Mouse (Mus musculus): Measurements from ENCODE around the gene Syngr1.

Gene Syngr1

GRCm38 (mm10) chr15:80145397-80145796 lies 54.3 kb downstream of the Syngr1 start:
- no peak for DNase-seq (ENCODE audit: low spot score in 2 of 2)

DNA sequence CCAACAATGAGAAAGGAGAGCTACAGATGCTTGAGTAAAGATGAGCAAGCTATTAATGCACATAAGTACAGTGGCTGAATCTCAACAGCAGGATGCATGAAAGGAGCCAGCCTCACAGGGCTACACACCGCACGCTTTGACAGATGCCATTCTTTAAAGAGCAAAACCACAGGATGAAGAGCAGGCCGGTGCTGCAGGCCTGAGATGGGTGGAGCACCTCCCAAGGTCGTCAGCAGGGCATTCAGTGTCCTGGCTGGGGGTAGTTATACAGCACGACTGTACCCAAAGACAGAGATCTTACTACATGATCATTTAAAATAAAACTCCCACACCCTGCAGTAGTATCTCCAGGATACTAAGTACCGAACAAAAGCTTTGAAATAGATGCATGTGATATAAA lies 55.0 kb downstream of the Syngr1 start:
- no peak for DNase-seq (ENCODE audit: low spot score in 2 of 2)

- no peak for DNase-seq (ENCODE audit: low spot score in 2 of 2)
These were observed 56.0 kb downstream of the Syngr1 start for GRCm38 (mm10) chr15:80147090-80147489.

- no peak for DNase-seq (ENCODE audit: low spot score in 2 of 2)
These were observed 56.4 kb downstream of the Syngr1 start for GRCm38 (mm10) chr15:80147511-80147910.

DNA sequence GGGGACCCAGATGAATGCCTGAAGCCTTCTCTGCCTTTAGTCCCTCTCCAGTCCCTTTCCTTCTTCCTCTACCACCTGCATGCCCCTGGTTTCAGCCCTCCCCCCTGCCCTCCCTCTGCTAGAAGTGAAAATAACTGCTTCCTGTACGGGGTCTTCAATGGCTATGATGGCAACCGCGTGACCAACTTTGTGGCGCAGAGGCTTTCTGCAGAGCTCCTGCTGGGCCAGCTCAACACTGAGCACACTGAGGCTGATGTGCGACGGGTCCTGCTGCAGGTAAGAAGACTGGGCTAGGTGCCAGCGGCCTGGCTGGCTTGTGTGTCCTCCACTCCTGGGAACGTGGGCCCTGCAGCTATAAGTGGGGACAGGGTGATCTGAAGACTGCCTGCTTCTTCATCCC lies 57.4 kb downstream of the Syngr1 start:
- DNase-seq (ENCODE audit: low spot score in 2 of 2) = no peak

- no peak for DNase-seq (ENCODE audit: low spot score in 2 of 2)
These were observed 58.4 kb downstream of the Syngr1 start for GRCm38 (mm10) chr15:80149517-80149916.

GRCm38 (mm10) chr15:80152663-80153062 lies 61.5 kb downstream of the Syngr1 start:
- no peak for DNase-seq (ENCODE audit: low spot score in 2 of 2)

GRCm38 (mm10) chr15:80153757-80154156 lies 62.6 kb downstream of the Syngr1 start:
- no peak for DNase-seq (ENCODE audit: low spot score in 2 of 2)

- no peak for DNase-seq (ENCODE audit: low spot score in 2 of 2)
These were observed 64.6 kb downstream of the Syngr1 start for GRCm38 (mm10) chr15:80155707-80156106.

GRCm38 (mm10) chr15:80157197-80157943 lies 66.2 kb downstream of the Syngr1 start:
- no peak for DNase-seq (ENCODE audit: low spot score in 2 of 2)

DNA sequence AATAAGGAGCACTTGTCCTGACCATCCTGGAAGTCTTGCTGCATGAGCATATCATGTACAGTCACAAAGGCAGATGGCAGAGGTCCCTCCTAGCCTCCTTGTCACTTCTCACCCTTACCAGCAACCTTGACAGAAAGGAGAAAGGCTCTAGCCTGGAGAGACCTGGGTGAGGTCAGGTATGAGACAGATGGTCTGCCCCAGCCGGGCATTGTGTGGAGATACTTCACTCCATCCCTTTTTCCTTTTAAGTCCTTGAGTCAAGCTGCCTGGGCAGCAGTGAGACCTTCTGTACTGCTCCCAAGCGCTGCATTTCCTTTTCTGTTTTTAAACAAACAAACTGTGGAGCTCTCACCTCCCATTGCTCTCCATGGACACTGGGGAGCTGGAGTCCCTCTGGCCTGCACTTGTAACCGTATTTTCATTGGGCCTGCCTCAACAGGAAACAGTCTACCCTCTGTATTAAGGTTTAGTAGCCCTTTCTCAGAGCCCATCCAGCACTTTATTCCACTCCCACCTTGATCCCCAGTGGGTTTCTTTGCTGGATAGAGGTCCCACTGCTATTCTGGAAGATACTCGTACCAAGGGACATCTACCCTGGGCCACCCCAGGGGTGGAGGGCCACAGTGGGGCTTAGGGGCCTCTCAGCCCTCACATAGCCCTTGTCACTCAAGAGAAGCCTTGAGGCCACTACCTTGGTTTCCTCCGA lies 67.0 kb downstream of the Syngr1 start:
- no peak for DNase-seq (ENCODE audit: low spot score in 2 of 2)

DNA sequence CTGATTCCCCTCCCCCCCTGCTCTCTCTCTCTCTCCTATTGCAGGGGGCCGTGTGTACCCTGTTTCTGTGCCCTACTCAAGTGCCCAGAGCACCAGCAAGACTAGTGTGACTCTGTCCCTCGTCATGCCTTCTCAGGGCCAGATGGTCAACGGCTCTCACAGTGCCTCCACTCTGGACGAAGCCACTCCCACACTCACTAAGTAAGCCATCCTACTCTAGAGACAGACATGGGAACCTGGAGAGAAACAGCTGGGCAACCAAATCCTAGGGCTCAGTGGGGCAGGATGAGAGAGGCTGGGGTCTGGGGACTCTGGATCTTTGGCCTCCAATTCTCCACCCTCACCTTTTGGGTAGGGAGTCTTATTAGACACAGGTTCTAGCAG lies 67.6 kb downstream of the Syngr1 start:
- DNase-seq (ENCODE audit: low spot score in 2 of 2) = no peak

DNA sequence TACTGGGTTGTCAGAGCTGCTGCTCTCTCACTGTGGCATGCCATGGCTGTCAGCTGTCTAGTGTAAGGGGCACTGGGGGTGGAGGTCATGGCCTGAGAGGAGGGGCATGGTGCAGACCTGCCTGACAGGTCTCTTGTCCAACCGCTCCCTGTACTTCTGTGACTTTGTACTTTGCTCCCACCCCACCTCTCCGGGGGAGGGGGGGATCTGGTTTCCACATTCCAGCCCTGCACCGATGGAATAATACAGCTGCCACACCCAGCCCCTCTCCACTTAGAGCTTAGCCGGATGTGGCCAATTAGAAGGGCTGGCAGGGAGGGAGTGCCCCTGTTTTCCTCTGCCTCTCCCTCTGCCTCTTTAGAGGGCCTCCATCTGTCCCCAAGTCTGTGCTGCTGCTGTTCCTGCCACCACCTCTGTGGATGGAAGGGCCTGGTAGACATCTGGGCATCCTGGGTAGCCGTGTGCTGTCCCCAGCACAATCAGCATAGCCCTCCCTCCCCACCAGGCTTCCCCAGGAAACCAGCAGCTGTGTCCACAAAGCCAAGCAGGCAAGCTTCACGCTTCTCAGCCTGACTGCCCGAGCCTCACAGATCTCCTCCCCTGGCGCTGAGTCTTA lies 68.3 kb downstream of the Syngr1 start:
- peak in 1 of 2 experiments; percentile 26 for DNase-seq (ENCODE audit: low spot score in 2 of 2)

GRCm38 (mm10) chr15:80160223-80160622 lies 69.1 kb downstream of the Syngr1 start:
- DNase-seq (ENCODE audit: low spot score in 2 of 2) = no peak

DNA sequence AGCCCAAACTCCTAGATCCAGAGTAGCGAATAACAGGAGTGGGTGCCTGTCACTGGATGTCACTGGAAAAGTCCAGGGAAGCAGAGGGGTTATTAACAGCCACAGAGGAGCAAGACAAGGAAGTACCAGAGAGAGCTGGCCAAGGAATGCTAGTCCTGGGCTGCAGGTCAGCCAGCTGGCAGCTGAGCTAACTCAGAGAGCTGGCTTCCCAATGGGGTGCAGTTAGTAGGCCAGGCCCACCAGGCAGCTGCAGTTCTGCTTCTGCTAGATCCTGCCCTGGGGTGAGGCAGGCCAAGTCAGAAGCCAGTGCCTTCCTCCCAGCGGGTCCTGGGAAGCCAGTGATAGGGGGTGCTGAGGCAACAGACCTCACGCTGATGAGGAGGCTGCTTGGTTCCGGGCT lies 69.6 kb downstream of the Syngr1 start:
- peak; percentile 44 to 63 for DNase-seq (ENCODE audit: low spot score in 2 of 2)

DNA sequence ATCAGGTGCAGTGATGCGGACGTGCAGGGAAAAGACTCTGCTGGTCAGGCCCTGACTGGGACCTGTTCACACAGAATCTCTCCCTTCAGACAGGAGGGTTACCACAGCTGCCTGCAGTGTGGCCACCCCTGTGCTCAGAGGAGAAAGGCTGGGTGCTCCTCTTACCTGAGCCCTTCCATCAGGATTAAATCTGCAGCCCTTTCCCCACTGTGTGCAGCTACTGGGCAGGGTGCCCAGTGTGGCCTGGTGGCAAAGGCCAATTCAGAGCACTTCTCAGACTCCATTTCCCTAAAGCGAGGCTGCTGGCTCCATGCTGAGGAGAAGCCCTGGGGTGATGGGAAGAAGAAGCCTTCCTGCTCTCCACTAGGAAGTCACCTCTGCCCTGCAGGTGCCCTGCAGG lies 70.1 kb downstream of the Syngr1 start:
- no peak for DNase-seq (ENCODE audit: low spot score in 2 of 2)

GRCm38 (mm10) chr15:80162401-80162964 lies 71.3 kb downstream of the Syngr1 start:
- peak; percentile 35 to 44 for DNase-seq (ENCODE audit: low spot score in 2 of 2)

- peak; percentile 72 to 82 for DNase-seq (ENCODE audit: low spot score in 2 of 2)
These were observed 72.1 kb downstream of the Syngr1 start for GRCm38 (mm10) chr15:80163274-80163673.

DNA sequence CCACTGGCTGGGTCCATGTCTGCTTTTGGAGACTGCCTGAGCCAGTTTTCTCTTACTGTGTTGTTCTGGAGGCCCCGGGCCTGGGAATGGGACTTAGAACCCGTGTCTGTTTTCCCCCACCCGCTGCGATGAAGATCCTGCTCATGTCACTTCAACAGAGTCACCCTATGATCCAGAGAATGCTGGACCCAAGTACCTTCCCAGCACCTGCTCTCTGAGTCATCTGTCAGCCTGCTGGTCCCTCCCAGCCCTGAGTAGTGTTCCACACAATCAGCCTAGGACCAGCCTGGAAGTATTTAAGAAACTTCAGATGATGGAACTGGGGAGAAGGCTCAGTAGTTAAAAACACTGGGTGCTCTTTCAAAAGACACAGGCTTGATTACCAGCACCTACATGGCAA lies 72.6 kb downstream of the Syngr1 start:
- no peak for DNase-seq (ENCODE audit: low spot score in 2 of 2)

GRCm38 (mm10) chr15:80165396-80165795 lies 74.3 kb downstream of the Syngr1 start:
- peak in 1 of 2 experiments; percentile 29 for DNase-seq (ENCODE audit: low spot score in 2 of 2)
